Mouse (Mus musculus): ENCODE measurements at regions not wholly inside any gene's neighbourhood (a gene's known extent, or its start where the extent isn't known, plus 50 kb on each side); places are given as distances from the start of the nearest gene placed in this dataset.

DNA sequence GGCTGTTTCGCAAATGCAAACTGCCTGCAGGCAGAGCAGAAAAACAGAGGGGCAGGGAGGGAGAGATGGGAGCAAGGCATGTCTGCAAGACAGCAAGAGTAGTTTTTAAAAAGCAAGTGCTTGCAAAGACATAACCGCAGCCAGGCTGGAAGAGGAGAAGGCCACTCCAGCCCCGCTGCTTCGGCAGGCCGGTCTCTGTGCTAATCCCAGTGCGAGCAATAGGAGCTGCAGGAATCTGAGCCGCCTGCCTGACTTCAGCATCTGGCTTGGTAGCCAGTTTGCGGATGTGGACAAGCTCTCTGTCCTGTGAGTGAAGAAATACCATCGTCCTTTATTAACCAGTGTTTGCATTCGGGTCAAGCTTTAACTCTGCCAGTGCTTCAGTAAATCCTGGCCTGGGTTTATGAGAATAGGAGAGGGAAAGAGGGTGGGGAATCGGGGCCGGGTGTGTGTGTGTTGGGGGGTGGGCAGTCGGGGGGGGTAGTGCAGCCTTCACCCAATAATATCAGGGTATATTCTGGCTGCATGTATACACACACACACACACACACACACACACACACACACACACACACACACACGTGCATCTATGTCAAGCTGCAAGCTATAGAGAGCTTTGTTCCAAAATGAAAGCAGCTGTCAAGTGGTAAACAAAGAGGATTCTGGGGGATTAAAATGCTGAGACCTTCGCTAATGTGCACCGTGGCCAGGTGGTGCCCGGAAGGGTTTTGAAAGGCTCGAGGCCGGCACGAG lies 69.6 kb upstream of the Ephb1 start:
- no peak for TF ChIP-seq CTCF (IDR thresholded peaks at IDR 0.05; ENCODE audit: borderline replicate concordance, insufficient read depth, low read depth, low read length)
- no peak for TF ChIP-seq POLR2A (IDR thresholded peaks at IDR 0.05; ENCODE audit: borderline replicate concordance, insufficient read depth, low read length)
